Mouse (Mus musculus) heart, adult 8-10 months (tissue): ENCODE results near the gene Crmp1. TPM values are rescaled to one million over a fixed set of nuclear protein-coding genes. Genes with fewer than 3 reads are reported as not detected.

Experiments
- DNase-seq: peaks from one replicate; pipeline ENCODE4 v3.0.0; 2022; ENCODE audit warnings: low spot score
- total RNA-seq, 4 experiments: library from RNA; stranded (reverse); gene quantifications; 2 replicates each; pipeline ENCODE4 v1.2.4; 2022

Crmp1 gene
- total RNA-seq, 4 experiments from 2014 or later, result 0.19 to 0.73 (median 0.39) TPM

- DNase-seq, result no peak
Observed at GRCm38 (mm10) chr5:37240550-37240949, 1.2 kb upstream of the Crmp1 start.

GRCm38 (mm10) chr5:37241224-37241623 is 516 bp upstream of the Crmp1 start:
- DNase-seq, result no peak

- no peak for DNase-seq
Observed at GRCm38 (mm10) chr5:37242360-37243168, 824 bp downstream of the Crmp1 start.

GRCm38 (mm10) chr5:37243169-37243886 is 1.6 kb downstream of the Crmp1 start:
- peak; percentile 44 for DNase-seq

- no peak for DNase-seq
Observed at GRCm38 (mm10) chr5:37244161-37244560, 2.4 kb downstream of the Crmp1 start.

GRCm38 (mm10) chr5:37244666-37245242 is 3.0 kb downstream of the Crmp1 start:
- no peak for DNase-seq

GRCm38 (mm10) chr5:37245651-37246050 is 3.9 kb downstream of the Crmp1 start:
- DNase-seq, result peak; percentile 28

GRCm38 (mm10) chr5:37246138-37246910 is 4.6 kb downstream of the Crmp1 start:
- DNase-seq, result no peak

GRCm38 (mm10) chr5:37247456-37247855 is 5.7 kb downstream of the Crmp1 start:
- DNase-seq, result no peak

GRCm38 (mm10) chr5:37248870-37249269 is 7.1 kb downstream of the Crmp1 start:
- DNase-seq, result no peak

GRCm38 (mm10) chr5:37251596-37251995 is 9.9 kb downstream of the Crmp1 start:
- DNase-seq, result no peak

- no peak for DNase-seq
Observed at GRCm38 (mm10) chr5:37252101-37252804, 10.5 kb downstream of the Crmp1 start.

GRCm38 (mm10) chr5:37254523-37254922 is 12.8 kb downstream of the Crmp1 start:
- DNase-seq, result no peak

- no peak for DNase-seq
Observed at GRCm38 (mm10) chr5:37256823-37257222, 15.1 kb downstream of the Crmp1 start.

GRCm38 (mm10) chr5:37257243-37257642 is 15.5 kb downstream of the Crmp1 start:
- DNase-seq, result no peak

- no peak for DNase-seq
Observed at GRCm38 (mm10) chr5:37261734-37262133, 20.0 kb downstream of the Crmp1 start.

- peak; percentile 14 for DNase-seq
Observed at GRCm38 (mm10) chr5:37263816-37264215, 22.1 kb downstream of the Crmp1 start.

GRCm38 (mm10) chr5:37281021-37281420 is 39.3 kb downstream of the Crmp1 start:
- DNase-seq, result no peak

- peak; percentile 7 for DNase-seq
Observed at GRCm38 (mm10) chr5:37288374-37288773, 46.6 kb downstream of the Crmp1 start.

- peak; percentile 5 for DNase-seq
Observed at GRCm38 (mm10) chr5:37289236-37289635, 47.5 kb downstream of the Crmp1 start.

- DNase-seq, result no peak
Observed at GRCm38 (mm10) chr5:37290983-37291382, 49.2 kb downstream of the Crmp1 start.
